Mouse (Mus musculus): Measurements from ENCODE around the gene Tfdp1.
A peak's percentile ranks its signal among the peaks of the same experiment; 100 is the strongest.

DNA sequence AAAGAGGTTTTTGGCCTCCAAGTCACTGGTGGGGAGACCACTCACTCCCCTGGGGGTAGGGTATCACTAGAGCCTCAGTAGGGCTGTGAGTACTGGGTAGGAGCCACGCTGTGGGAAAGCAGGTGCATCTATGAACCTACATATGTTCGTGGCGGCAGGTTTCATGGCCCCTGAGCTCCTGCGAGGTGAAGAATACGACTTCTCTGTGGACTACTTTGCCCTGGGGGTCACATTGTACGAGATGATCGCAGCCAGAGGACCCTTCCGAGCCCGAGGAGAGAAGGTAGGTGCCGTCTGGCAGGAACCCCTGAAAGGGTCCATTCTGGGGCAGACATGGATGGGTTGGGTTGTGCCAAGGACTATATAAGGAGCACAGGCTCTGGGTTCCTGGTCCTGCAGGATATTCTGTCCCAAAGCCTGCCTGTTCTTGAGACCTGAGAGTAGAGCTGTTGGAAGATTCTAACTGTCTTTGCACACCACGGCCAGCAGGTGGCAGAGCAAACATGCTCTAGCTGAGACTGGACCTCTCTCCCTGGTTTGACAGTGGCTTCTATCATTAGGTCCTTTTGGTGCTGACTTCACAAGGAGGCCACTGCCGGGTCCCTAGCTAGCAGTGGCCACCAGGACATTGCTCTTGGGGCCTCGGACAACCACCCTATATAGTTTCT lies 74.5 kb downstream of the Tfdp1 start:
- TF ChIP-seq CTCF (IDR thresholded peaks at IDR 0.05; ENCODE audit: extremely low read depth, insufficient read length, insufficient replicate concordance, low read depth, low read length), result peak; percentile 82
- no peak for TF ChIP-seq POLR2A (IDR thresholded peaks at IDR 0.05; ENCODE audit: low read depth, low read length)

Data from small intestine, adult 2 months (tissue).